Mouse (Mus musculus) left cerebral cortex, postnatal 10 days (tissue): ENCODE measurements around the gene Gm3460. TPM values are rescaled to one million over a fixed set of nuclear protein-coding genes. Genes with fewer than 3 reads are reported as not detected.
"Not testable (repeated sequence)": the region's sequence is repeated elsewhere in the genome, so short reads cannot be mapped to it uniquely, and the experiment has no call there.

Experiments
- DNase-seq, 2 experiments: peaks; one replicate each; pipeline ENCODE4 v3.0.0; 2021 to 2022; ENCODE audit warnings: low spot score in 2 of 2, mixed read lengths in 1 of 2; ENCODE audit errors: extremely low spot score in 1 of 2
- intact Hi-C: fragments of 180-260 bp; cut with DNase I; formaldehyde crosslinking; loops from one replicate; pipeline ENCODE4 v1.15.1; 2025
- total RNA-seq, 2 experiments: library from RNA; stranded (reverse); gene quantifications; 2 replicates each; pipeline ENCODE4 v1.2.3; 2021

The Gm3460 gene
- total RNA-seq, result not detected

DNA sequence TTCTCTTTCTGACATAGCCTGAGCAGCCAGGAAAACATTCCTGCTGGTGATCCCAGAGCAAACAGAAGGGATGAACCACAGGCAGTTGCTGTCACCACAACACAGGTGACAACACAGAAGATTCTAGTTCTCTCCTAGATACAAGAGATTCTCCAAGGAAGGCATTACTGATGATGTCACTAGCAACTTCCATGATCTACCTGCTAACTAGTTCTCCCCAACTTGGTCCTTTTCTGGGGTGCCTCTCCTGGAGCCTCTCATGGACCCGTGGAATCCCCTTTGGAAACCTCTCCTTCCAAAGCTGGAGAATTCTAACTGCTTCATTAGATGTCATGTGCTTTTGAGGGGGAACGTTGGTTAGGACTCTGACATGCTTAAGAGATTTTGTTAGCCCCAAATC is at the start of gene Gm3460:
Gene Gm3460 (minus strand): TSS at position 101 of the 400 bp plus-strand sequence.
- intact Hi-C loops, DNase-seq: not testable (repeated sequence)

DNA sequence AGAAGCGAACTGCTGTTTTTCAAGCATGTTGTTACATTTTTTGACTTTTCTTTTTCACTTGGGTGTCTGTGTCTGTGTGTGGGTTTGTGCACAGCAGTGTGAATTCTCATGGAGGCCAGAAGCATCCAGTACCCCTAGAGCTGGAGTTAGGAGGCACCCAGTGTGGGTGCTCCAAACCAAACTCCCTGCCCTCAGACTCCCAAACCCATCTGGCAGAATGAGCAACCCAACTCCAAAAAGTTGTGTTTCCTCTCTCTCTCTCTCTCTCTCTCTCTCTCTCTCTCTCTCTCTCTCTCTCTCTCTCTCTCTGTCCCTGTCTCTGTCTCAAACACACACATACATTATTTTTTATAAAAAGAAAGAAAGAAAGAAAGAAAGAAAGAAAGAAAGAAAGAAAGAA is 15.8 kb downstream of the Gm3460 start:
- intact Hi-C loops, result not testable (repeated sequence)
- DNase-seq, result peak; percentile 1 to 18

GRCm38 (mm10) chr14:6605004-6605403 is 17.2 kb downstream of the Gm3460 start:
- intact Hi-C loops, result not testable (repeated sequence)
- DNase-seq, result peak; percentile 1 to 41

- intact Hi-C loops, DNase-seq: not testable (repeated sequence)
Measured at GRCm38 (mm10) chr14:6604551-6604950, 17.7 kb downstream of the Gm3460 start.

- DNase-seq, intact Hi-C loops: not testable (repeated sequence)
Measured at GRCm38 (mm10) chr14:6590513-6590912, 31.7 kb downstream of the Gm3460 start, which contains the start of gene Gm3629. TSS of gene Gm3629 (minus strand) at chr14:6590613.

Other genes starting within 250 kb of the Gm3460 start
- gene Gm16440, start 232.1 kb downstream of the Gm3460 start, total RNA-seq, result not detected
- 1 to 10 TPM; 2.0 to 7.0 TPM for gene Gm3591, start 209.9 kb downstream of the Gm3460 start, total RNA-seq
- gene Gm3594, start 177.8 kb downstream of the Gm3460 start, total RNA-seq, result not detected
- not detected for gene Gm8356, start 85.1 kb downstream of the Gm3460 start, total RNA-seq
- 1 to 10 TPM in 1 of 2 experiments, under 1 TPM in 1; 0.60 to 1.4 TPM for gene Gm3629, start 31.8 kb downstream of the Gm3460 start, total RNA-seq
- gene Gm10251, start 61.8 kb upstream of the Gm3460 start, total RNA-seq, result not detected
- gene Gm8050, start 97.8 kb upstream of the Gm3460 start, total RNA-seq, result under 1 TPM in 1 of 2 experiments, not detected in 1; 0.21 TPM
- gene Gm3636, start 119.9 kb upstream of the Gm3460 start, total RNA-seq, result 1 to 10 TPM; 5.1 to 6.9 TPM
- gene Gm8362, start 152.0 kb upstream of the Gm3460 start, total RNA-seq, result not detected
- 1 to 10 TPM in 1 of 2 experiments, not detected in 1; 1.0 TPM for gene Gm3642, start 217.9 kb upstream of the Gm3460 start, total RNA-seq